Mouse (Mus musculus): ENCODE results near the gene Ahsg. TPM values are rescaled to one million over a fixed set of nuclear protein-coding genes. Genes with fewer than 3 reads are reported as not detected.

The Ahsg gene
- total RNA-seq (2021), result 1 to 10 TPM; 8.6 to 9.8 TPM

DNA sequence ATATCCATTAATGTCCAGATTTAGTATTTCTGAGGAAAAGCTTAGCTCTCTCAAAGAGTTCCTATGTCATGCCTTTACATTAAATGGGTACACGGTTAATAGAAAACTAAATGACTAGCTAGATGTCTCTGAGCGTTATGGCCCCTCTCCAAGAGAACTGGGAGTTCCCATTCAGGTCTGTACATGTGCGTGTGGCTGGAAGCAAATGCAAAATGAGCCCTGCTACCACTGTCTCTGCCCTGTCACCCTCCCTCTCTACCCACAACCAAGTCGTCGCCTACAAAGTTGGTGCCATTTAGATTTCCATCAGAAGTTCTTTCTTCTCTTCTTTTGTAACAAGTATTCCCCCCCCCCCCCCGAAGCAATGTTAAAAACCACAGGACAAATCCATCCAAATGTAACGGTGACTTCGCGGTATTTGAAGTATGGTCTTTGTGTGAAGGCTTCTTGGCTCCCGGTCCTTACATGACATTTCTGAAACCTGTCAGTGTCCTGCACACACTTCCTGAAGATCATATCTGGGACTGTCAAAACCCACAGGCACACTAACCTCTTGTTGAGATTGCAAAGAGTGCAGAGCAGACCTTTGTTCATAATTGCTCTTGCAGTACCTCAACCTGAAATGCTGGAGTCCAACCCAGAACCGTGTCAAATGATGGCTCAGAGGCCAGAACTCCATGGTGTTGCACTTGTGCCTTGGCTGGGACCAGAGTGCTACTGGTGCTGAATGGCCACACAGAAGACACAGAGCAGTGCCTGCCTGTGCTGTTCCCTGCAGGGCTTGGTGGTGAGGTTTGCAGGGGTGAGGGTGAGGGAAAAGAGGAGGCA lies at the start of gene Ahsg:
Gene Ahsg, plus strand, starts transcription at position 595 of the 828 bp plus-strand sequence.
- no peak for DNase-seq

DNA sequence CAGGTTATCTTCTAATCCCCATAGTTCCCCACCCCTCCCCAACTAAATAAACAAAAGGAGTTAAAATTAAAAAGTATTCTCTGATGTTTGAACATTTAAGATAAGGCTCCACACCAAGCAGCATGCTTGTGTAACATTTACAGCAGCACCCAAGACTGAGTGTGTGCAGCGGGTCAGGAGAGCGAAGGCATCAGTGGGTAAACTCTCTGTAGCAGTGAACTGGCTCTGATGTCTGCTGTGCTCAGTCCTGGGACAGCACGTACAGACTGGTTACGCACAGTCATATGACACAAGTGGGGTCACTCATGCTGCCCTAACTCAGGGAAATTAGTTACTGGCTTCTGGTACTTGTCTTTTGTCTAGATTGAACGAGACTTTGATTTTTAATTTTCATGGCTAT lies 48.2 kb upstream of the Ahsg start:
- DNase-seq, result no peak

DNA sequence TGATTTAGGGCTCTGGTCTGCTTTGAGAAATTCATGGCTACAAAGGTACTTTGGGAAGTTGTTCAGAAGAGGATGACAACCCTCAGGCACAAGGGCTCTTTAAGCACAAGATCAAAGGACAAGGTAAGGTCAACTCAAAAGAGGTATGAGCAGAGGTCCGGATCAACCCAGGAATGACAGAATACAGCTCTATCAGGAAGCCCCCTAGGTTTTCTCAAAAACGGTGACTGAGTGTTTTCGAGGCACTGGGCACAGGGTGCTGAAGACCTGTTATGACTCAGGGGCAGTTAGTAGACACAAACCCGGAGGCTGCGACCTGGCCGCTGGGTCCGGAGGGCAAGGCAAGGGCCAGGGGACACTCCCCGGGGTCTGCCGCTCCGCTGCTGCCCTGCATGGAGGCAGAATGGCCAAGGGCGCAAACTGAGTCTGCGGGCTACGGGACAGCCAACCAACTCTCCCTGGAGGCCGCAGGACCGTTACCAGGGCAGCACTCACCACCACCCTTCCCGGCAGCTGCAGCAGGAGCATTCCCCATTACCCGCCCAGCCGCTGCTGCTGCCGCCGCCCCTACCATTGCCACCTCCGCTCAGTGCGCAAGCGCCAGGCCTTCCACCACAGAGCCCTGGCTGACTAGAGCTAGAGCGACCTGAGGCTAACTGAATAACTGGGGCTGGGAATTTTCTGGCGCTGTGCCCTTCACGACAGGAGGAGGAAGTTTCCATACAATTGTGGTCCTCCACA lies 46.8 kb upstream of the Ahsg start:
- peak; percentile 90 for DNase-seq

DNA sequence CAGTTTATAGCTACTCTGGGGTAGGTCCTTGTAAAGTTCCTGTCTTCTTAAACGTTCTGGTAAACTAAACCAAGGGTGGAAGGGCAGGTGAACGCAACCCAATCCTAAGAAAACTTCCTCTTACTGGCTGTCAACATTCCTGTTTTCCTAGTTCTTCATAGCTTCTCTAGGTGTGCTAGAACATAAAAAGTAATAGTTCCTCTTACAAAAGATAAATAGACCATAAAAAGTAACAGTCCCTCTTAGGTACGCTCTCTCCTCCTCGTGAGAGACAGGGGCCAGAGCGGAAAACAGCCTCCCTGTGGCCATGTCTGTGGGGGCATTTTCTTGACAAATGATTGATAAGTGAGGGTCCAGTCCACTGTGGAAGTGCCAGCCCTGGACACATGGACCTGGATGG lies 46.2 kb upstream of the Ahsg start:
- DNase-seq, result no peak

DNA sequence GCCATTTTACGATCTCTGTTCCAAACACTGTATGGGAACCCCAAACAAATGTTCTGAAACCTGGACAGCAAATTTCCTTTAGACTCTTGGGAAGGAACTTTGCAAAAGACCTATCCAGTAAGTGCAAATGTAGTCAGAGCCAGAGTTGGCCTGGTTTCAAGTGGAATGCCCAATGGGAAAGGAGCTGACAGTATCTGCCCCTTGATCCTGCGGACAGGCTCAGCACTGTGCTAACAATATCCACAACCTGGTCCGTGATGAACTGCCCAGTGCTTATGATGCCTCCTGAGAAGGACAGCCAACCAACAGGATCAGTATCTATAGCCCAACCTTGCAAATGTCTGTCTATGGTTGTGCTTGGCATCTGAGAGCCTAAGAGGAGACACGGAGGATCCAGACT lies 45.6 kb upstream of the Ahsg start:
- DNase-seq, result no peak

DNA sequence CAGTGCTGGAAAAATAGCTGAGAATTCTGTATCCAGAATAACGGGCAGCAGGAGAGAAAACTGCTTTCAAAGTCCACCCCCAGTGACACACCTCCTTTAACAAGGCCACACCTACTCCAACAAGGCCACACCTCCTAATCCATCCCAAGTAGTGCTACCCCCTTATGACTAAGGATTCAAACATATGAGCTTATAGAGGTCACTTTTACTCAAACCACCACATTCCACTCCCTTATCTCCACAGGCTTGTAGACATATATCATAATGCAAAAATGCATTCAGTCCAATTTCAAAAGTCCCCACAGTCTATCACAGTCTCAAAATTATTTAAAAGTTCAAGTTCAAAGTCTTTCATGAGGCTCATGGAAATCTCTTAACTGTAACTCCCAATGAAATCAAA lies 43.4 kb upstream of the Ahsg start:
- no peak for DNase-seq

DNA sequence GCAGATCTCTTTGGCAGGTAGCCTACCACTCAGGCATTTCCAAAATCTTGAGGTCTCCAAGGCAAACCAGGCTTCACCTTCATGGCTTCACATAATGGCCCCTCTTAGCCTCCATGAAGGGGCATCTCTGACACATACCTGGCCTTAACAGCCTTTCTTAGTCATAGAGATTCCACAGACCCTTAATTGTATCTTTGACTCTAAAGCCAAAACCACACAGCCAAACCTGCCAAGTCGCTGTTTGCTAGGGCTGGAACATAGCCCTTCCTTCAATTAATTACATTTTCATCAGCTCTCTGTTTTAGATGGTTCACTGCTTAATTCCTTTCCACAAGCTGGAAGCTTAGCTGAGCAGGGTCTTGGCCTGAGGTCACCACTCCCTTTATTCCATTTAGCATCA lies 42.7 kb upstream of the Ahsg start:
- no peak for DNase-seq

DNA sequence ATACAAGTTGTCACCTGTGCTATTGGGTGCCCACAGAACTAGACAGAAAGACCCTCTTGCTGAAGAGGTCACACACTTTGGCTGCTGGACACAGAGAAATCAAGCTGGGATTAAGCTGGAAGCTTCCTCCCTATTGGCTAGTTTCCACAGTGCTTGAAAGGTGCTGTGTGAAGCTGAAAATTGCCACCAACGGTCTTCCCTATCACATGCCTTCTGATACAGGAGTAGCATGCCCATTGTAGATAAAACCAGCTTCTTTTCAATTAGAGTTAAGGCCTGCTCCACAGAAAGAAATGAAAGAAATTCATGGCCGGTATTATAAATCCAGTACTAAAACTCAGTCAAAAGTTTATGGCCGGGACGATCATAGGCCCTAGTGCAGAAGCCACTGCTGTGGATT lies 38.4 kb upstream of the Ahsg start:
- no peak for DNase-seq

DNA sequence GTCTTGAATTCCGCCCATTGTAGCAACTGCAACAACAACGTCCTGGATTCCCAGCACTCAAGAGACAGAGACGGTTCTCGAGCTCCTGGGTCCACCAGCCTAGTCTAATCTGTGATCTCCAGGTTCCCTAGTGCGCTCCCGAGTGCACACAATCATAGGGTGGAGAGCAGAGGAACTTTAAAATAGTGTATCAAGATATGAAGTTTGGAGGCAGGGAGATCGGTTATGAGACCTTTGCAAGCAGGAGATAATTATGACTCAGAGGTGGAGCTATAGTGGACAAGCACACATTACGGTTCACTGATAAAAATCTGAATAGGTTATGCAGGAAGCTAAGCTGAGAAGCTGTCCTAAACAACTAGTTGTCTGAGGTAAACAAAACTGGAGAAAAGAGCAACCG lies 34.3 kb upstream of the Ahsg start:
- DNase-seq, result no peak

DNA sequence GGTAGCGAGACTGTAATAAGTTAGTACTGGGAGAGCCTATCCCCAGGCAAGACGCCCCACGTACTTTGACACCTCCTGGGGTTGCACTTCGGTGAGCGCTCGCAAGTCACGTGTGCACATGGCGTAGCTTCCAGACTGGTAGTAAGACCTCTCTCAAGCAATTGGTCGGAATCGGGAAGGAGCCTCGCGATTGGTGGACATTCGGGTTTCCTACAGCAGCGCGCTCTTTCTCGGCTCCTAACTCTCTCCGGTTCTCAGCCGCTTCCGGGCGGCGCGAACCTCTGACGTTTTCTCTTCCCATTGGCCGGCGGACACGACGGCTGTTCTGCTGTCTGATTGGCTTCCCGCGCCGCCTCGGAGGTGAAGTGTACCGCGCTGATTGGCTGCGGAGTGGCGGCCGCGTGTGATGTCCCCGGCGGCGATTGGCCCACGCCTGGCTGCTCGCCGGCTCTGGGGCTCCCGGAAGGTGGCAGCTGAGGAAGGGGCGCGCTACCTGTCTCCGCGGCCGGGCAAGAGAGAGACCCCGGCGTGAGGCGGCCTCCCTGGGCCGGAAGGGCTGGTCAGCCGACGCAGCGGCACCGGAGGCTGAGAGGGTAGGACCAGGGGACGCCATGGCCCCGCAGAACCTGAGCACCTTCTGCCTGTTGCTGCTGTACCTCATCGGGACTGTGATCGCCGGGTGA lies 33.5 kb upstream of the Ahsg start, which contains the start of the genes Tbccd1 and Dnajb11:
Gene Tbccd1, minus strand, starts transcription at position 239 of the 683 bp plus-strand sequence.
Gene Dnajb11, plus strand, starts transcription at position 415 of the 683 bp plus-strand sequence.
- DNase-seq, result peak; percentile 98

DNA sequence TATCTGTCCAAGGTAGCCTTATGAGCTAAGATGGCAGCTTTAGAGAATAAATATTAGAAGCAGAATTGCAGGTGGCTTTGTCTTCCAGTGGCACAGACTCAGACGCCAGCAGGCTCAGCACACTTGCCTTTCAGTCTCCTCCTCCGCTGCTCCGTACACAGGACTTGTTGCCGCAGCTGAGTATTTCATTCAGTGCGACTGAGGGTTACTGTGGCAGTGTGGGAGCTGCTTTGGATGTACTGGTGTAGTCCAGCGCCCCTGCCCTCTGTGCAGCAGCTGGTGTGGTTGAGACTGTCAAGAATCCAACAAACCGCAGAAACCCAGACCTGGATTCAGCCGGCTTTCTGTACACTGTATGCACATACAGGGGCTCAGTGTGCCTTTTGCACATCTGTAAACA lies 18.7 kb upstream of the Ahsg start:
- DNase-seq, result no peak

DNA sequence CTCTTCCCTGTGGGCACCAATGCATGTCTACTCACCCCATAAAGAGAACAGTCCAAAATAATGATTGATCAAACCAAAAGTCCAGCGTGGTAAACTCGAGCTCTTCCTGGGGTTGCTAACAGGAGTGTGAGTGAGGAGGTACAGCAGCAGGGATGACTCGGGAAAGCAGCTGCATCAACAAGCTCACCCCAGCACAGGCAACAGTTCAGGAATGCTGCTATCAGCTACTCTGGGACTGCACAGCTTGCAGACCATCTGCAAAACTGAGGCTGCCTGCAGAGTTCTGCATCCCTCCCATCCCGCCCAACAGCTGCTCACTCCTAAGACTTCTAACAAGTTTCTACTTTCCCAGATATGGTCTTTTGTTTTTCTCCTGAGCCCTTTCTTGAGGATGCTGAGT lies 17.7 kb upstream of the Ahsg start:
- DNase-seq, result no peak

DNA sequence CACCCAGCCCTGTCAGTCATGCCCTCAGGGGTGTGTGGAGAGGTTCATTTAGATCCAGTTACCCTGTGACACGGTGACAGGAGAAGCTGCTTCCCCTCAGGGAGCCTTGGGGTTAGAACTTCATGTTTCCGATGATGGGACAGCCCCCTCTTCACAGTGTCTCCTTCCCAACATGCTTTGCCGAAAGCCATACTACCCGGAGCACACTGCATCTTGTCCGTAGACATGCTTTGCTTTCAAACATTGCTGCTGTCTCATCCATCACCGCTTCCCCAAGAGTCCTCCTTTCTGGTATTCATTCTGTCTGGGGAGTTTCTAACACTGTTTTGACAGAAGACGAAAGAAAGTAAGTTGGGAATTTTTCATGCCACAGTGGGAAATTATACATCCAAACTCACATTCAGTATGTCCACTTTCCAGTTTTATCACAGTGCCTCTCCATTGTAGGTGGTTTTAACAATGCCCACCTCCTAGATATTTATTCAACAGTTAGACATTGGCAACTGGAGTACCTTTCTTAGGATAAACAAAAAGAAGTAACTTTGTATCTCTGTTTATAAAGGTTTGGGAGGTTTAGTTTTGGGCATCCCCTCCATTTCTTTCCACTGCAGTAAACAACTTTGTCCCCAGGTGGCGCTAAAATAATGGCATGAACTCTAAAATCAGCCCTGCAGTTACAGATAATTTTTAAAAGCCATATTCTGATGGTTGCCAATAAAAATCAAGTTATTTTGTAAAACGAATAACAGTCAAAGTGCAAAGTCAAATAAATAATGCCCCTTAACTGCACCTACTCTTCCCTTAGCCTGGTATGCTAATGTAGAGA lies 14.6 kb upstream of the Ahsg start:
- peak; percentile 54 for DNase-seq

DNA sequence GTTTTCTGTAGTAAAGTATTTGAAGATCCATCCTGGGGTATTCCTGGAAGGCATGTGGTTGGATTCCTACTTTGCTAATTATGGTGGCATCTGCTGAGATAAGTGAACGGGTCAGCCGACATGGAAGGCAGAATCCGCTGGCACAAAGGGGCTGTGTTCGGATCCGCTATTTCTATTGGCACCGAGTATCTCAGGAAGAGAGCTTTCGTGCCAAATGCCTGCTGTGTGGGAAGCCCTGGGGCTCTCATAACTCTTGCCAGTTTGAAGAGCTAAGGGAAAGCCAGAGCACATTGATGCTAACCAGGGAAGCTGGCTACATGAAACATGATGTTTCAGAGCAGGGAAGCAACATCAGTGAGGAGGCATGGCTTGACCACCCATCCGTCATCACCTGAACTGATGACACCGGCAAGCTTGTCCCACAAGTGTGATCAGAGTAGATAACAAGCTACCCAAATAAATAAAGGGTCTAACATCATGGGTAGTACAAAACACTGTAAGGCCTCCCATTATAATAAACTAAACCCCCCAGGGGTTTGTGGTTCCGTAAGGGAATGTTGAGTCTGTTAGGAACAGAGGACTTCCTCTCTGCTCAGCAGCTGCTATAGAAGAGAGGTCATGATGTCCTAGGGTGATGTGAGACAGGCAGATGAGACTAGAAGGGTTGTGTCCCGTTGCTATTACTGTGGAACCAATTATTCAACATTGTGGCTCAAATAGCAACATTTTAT lies 13.3 kb upstream of the Ahsg start:
- no peak for DNase-seq

DNA sequence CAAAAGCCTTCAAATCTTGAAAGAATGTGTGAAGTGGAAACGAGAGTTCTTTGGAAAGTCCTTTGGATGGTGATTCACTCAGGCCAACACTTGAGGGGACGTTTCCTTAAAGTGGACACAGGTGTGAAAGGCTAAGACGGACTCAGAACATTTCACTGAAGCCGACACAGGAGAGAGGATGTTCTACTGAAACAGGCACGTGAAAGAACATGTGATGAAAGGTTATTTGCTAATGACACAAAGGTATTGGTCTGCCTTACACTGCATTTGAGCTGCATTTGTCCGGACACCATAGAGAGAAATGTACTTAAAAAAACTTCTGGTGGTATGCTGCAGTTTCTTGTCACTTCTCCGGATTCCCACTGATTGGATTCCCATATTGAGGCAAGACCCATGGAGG lies 12.4 kb upstream of the Ahsg start:
- DNase-seq, result no peak

DNA sequence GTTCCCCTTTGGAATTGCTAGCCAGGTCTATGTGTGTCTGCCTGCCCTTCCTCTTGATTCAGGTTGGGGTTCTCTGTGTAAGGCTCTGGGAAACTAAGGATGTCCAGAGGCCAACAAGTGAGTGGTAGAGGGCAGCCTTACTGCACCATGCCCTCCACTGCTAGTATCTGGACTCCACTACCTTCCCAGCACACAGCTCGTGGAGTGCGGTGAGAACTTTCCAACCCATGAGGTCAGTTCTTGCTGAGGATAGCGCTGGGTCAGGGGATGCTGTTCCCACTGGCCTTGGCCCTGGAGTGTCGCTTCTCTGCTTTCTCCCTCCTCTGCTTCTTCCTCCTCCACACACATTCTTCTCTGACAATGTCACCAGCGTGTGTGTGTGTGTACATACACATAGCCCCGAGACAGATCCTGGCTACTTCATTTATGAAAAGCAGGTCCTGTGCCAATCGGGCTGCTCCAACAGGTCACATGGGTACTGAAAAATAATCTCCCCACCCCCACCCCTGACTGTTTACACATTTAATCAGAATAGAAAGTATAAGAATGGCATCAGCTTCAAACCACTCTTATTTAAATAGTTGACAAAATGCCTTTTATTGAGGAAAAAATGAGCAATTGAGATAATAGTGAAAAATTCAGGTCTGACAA lies 11.0 kb upstream of the Ahsg start:
- peak; percentile 15 for DNase-seq

DNA sequence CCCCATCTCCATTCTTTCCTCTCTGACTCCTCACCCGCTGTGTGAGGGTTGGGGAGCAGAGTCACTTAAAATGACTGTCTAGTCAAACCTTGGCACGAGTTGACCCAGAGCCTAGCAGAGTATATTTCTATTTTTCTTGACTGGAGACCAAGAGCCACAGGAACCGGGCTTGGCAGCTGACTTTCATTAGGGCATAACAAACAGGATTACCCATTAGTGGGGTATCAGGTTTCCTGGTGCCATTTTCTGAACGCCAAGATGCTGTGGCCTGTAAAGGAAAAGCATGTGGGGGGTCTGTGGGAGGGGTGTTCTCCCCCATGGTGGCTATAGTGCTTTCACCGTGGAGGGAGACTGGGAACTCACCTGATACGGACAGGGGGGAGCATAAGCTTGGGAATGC lies 10.2 kb upstream of the Ahsg start:
- peak; percentile 17 for DNase-seq

DNA sequence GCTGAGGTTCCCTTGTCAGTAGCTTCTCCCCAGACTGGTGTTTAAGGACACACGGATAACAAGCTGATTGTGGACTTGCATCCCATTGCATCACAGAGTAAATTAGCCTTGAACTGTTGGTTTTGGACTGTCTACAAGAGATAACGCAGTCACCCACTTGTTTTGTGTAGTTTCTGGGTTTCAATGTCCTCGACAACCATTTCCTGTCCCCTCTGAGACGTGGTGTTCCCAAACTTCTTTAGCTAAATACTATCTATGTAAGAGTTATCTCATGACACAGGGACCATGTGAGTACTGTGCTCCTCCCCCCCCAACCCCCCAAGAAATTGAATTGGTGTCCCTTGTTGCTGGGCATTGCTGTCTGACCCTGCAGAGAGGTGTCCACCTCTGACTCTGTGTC lies 9.6 kb upstream of the Ahsg start:
- DNase-seq, result no peak

DNA sequence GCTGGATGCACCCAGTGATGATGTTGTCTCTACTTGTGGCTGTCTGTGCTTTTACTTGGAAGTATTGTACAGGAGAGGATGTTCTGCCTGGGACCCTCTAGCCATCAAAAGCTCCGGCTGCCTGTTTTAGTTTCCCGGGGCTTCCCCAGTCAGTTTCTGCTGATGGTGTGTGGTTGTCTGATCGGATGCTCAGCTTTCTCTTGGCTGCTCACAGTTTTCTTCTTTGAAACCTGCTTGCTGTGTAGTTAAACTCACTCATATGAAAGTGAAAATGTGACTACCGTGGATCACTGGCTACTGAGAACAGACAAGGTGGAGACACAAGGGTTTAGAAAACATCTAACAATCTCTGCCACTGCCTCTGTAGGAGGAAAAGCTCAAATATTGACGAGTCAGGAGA lies 7.6 kb upstream of the Ahsg start:
- DNase-seq, result no peak

DNA sequence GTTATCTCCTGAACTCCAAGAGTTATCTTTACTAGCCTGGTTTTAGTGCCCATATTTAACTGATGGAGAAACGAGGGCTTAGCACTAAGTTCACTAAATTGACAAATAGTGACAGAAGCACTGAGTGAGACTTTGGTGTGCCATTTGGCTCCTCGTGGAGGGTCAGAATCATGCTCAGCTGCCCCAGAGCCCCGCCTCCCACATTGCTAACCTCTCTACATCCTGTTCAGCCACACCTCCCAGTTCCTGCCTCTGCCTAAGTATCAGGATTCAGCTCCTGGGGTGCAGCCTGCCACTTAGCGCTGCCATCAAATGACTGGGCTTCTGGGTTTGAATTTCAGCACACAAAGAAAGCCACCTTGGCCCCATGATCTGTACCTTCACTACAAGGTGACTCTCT lies 5.7 kb upstream of the Ahsg start:
- DNase-seq, result no peak

DNA sequence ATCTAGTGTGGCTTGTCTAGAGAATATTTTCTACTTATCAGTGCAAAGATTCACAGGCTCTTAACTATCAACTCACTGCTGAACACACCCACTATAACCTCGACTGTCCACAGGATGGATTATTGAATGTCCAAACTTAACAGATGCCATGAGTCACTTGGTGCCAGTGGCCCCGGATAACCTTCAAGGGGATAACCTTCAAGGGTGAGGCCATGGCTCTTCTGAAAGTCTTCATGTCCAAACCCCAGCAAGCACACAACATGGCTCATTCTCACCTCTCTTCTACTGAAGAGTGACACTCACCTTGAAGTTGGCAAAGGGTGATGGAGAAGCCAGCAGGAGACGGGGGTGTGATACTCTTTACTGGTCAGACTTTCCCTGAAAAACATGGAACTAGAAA lies 4.4 kb upstream of the Ahsg start:
- DNase-seq, result no peak

Data from heart, postnatal 4 days (tissue).